Mouse (Mus musculus) limb, embryonic 11.5 days (tissue): ENCODE results near the gene Fbxw5. TPM values are rescaled to one million over a fixed set of nuclear protein-coding genes. Genes with fewer than 3 reads are reported as not detected.

Experiments
- ATAC-seq: fragments of 200-750 bp; cut with Nextera tagmentation; 2 replicates; pipeline ENCODE4 v1.8.0; 2017; ENCODE audit warnings: low read depth; ENCODE audit not compliant: insufficient number of reproducible peaks, low FRiP score, low TSS enrichment
- DNase-seq: peaks from one replicate; pipeline ENCODE4 v3.0.0-alpha.2; 2015; ENCODE audit warnings: low spot score
- H3K27ac ChIP-seq: fragments of 300-500 bp; sonication (generic); replicated peaks from 2 replicates; pipeline ENCODE4 v1.5.1; 2014; ENCODE audit warnings: low read depth, mild to moderate bottlenecking, low read length
- H3K27me3 ChIP-seq: fragments of 300-500 bp; sonication (generic); 2 replicates; pipeline ENCODE4 v1.6.1; 2014; ENCODE audit warnings: mild to moderate bottlenecking, low read length, mixed read lengths; ENCODE audit not compliant: control insufficient read depth, insufficient read depth
- H3K36me3 ChIP-seq: fragments of 300-500 bp; sonication (generic); 2 replicates; pipeline ENCODE4 v1.6.1; 2014; ENCODE audit warnings: mild to moderate bottlenecking, low read length, moderate library complexity, mixed read lengths; ENCODE audit not compliant: control insufficient read depth, insufficient read depth
- H3K4me1 ChIP-seq: fragments of 300-500 bp; sonication (generic); 2 replicates; pipeline ENCODE4 v1.6.1; 2014; ENCODE audit warnings: low read length, mixed read lengths; ENCODE audit not compliant: control insufficient read depth, insufficient read depth
- H3K4me2 ChIP-seq: fragments of 300-500 bp; sonication (generic); 2 replicates; pipeline ENCODE4 v1.6.1; 2014; ENCODE audit warnings: low read depth, mild to moderate bottlenecking, moderate library complexity; ENCODE audit not compliant: severe bottlenecking
- H3K4me3 ChIP-seq: fragments of 300-500 bp; sonication (generic); 2 replicates; pipeline ENCODE4 v1.5.1; 2014; ENCODE audit warnings: low read depth, low read length
- H3K9ac ChIP-seq: fragments of 300-500 bp; sonication (generic); 2 replicates; pipeline ENCODE4 v1.6.1; 2014; ENCODE audit warnings: mild to moderate bottlenecking, low read length
- H3K9me3 ChIP-seq: fragments of 300-500 bp; sonication (generic); 2 replicates; pipeline ENCODE4 v1.6.1; 2016; ENCODE audit warnings: low read length; ENCODE audit not compliant: control insufficient read depth
- WGBS: fragments of 180-500 bp; shearing (Covaris S2); extraction: QIAGEN DNeasy Blood & Tissue Kit; methylation state at CpG from one replicate; pipeline ENCODE4 v1.1.7; 2014; 5-methylcytosine and 5-hydroxymethylcytosine counted together
- polyA plus RNA-seq: library from polyadenylated mRNA; unstranded; fragments of >200 nt; fragmentation: Nextera tagmentation; extraction: Ambion mirVana; gene quantifications from 2 replicates; pipeline ENCODE4 v1.2.1, GENCODE M21; 2014

The Fbxw5 gene
- polyA plus RNA-seq, 1 experiment from 2014 or later = 68.0 TPM

DNA sequence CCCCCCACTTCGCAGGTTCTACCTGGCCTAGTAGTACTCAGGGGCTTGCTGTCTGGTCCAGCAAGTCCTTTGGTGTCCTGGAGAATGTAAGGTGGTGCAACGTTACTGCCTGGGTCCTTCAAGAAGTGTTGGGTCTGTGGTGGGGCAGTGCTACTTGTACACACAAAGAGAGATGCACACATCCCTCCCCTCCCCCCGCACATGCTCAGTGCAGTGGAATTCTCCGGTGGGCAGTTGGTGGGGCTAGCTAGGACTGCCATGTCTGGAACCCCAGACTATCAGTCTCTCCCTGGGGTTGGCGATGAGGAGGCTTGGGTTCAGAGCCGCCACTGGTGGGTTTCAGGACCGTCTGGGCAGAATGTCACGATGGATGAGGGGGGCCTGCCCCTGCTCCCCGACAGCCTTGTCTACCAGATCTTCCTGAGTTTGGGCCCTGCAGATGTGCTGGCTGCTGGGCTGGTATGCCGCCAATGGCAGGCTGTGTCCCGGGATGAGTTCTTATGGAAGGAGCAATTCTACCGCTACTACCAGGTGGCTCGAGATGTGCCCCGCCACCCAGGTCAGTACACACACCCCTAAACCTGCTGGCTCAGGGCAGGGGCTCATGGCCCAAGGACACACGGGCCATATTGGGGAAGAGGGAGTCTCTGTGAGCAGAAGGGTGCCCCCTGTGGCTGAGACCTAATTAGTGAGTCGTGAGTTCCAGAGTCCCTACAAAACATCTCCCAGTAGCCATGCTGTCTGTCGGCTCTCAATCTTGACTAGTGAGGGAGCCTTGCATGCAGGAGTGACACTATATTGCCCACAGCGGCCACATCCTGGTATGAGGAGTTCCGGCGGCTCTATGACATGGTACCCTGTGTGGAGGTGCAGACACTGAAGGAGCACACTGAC is 1.3 kb downstream of the Fbxw5 start, which contains the start of gene C8g:
C8g (minus strand) TSS at position 127 of the 894 bp plus-strand sequence.
- no peak within 1 kb of the TSS for H3K27ac ChIP-seq
- peak within 1 kb of the TSS; percentile 62 for H3K4me3 ChIP-seq
- ATAC-seq = no peak
- no peaks in the 10 kb centered on the region for H3K9me3 ChIP-seq
- peaks cover 9% of the 10 kb centered on the region; the same call in 1 of the 2 replicates for H3K36me3 ChIP-seq
- H3K27me3 ChIP-seq = no peaks in the 10 kb centered on the region
- peak within 1 kb of the TSS; percentile 76 for H3K9ac ChIP-seq
- H3K4me2 ChIP-seq = peak within 1 kb of the TSS; percentile 93
- peaks cover 7% of the 10 kb centered on the region for H3K4me1 ChIP-seq
- DNase-seq = no peak
- WGBS = 77% methylated on average over 20 of the region's 20 CpGs

DNA sequence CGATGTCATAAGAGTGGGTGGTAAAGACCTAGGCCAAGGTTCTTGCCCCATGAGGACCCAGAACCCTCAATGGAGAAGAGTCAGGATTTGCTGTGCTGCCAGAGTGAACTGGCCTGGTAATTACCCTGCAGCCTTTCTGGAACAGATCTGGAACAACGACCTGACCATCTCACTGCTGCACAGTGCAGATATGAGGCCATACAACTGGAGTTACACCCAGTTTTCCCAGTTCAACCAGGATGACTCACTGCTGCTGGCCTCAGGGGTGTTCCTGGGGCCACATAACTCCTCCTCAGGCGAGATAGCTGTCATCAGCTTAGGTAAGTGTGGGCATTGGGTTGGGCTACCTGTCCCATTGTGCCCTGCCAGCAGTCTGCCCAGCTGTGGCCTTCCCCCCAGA is 2.2 kb downstream of the Fbxw5 start:
- H3K9ac ChIP-seq = no peak overlapping the region
- H3K4me3 ChIP-seq = no peak overlapping the region
- H3K9me3 ChIP-seq = no peaks in the 10 kb centered on the region
- 85% methylated on average over 3 of the region's 3 CpGs for WGBS
- no peak overlapping the region for H3K4me2 ChIP-seq
- no peak for DNase-seq
- peaks cover 7% of the 10 kb centered on the region for H3K4me1 ChIP-seq
- ATAC-seq = no peak
- peaks cover 9% of the 10 kb centered on the region; the same call in 1 of the 2 replicates for H3K36me3 ChIP-seq
- no peaks in the 10 kb centered on the region for H3K27me3 ChIP-seq
- no peak overlapping the region for H3K27ac ChIP-seq

DNA sequence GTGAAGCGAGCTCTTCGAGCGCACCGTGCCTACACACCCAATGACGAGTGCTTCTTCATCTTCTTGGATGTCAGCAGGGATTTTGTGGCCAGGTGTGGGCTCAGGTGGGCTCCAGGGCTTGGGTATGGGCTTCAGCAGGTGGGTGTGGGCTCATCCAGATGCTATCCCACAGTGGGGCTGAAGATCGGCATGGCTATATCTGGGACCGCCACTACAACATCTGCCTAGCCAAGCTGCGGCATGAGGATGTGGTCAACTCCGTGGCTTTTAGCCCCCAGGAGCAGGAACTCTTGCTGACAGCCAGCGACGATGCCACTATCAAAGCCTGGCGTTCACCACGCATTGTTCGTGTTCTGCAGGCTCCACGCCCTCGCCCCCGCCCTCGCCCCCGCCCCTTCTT is 4.0 kb downstream of the Fbxw5 start:
- no peak for ATAC-seq
- 94% methylated on average over 19 of the region's 19 CpGs for WGBS

DNA sequence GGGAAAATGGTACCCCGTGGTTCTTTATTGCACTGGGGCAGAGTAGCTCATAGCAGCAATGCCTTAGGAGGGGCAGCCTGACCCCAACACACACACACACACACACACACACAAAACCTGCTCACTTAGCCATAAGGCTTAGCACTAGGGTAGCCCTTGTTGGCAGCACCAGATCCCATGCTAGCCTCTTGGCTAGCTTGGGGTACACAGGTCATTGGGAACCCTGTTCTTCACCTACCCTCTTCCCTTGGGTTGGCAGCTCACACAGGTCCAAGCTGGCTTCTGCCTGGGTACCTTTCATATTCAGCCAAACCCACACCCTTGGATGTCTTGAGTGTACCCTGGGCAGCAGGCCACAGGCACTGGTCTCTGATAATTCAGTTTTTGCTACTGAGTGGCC is 4.5 kb downstream of the Fbxw5 start:
- Histone ChIP-seq H3K27me3 (no peaks in the 10 kb centered on the region), H3K9me3 (no peaks in the 10 kb centered on the region), H3K27ac (no peak overlapping the region), H3K4me1 (peaks cover 7% of the 10 kb centered on the region), H3K9ac (no peak overlapping the region), H3K36me3 (peaks cover 9% of the 10 kb centered on the region; the same call in 1 of the 2 replicates), H3K4me3 (no peak overlapping the region), H3K4me2 (no peak overlapping the region)
- WGBS = 93% methylated on average over 1 of the region's 1 CpGs
- DNase-seq (no peak), ATAC-seq (no peak)

More for the DNA sequence above, 4.0 kb downstream of the Fbxw5 start:
- no peak overlapping the region for H3K4me3 ChIP-seq
- no peaks in the 10 kb centered on the region for H3K27me3 ChIP-seq
- DNase-seq = no peak
- H3K4me2 ChIP-seq = no peak overlapping the region
- H3K9me3 ChIP-seq = no peaks in the 10 kb centered on the region
- no peak overlapping the region for H3K27ac ChIP-seq
- H3K4me1 ChIP-seq = peaks cover 7% of the 10 kb centered on the region
- peaks cover 9% of the 10 kb centered on the region; the same call in 1 of the 2 replicates for H3K36me3 ChIP-seq
- no peak overlapping the region for H3K9ac ChIP-seq

DNA sequence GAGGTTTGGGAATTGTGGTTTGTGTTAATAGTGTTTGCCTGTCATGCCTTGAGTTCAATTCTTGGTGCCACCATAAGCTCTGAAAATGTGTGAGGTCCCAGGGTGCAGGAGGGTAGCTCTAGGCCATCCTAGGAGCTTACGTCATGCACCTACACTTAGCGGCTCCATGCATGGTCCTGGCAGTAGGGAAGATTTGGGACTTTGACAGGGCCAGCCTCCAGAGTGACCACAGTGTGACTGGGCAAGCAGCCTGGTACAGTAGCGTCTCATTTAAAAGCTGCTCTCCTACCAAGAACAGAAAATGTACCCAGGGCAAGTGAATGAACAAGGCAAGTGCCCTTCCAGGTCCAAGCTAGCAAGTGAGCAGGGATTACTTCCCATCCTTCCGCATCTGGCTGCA is 5.3 kb downstream of the Fbxw5 start:
- H3K4me1 ChIP-seq = peaks cover 7% of the 10 kb centered on the region
- no peak overlapping the region for H3K4me3 ChIP-seq
- peaks cover 9% of the 10 kb centered on the region; the same call in 1 of the 2 replicates for H3K36me3 ChIP-seq
- no peaks in the 10 kb centered on the region for H3K27me3 ChIP-seq
- WGBS = 94% methylated on average over 4 of the region's 4 CpGs
- H3K9ac ChIP-seq = no peak overlapping the region
- no peaks in the 10 kb centered on the region for H3K9me3 ChIP-seq
- no peak overlapping the region for H3K4me2 ChIP-seq
- no peak overlapping the region for H3K27ac ChIP-seq
- no peak for DNase-seq
- ATAC-seq = no peak

DNA sequence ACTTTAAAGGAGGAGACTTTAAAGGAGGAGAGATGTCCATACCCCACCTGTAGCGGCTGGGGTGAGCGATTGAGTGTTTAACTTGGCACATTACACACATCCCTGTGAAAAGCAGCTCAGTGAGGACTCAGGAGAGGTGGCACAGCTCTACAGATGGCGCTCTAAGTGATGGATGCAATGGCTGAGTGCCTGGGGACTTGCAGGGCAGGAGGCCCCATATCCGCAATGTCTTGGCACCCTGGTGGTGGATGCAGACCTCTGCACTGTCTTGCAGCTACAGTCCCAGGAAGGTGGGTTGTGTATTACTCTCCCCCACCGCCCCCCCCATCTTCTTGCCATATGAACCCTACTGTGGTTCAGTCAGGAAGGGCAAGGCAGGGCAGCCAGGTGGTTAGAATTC is 6.4 kb downstream of the Fbxw5 start:
- Histone ChIP-seq H3K4me1 (no peaks in the 10 kb centered on the region), H3K9ac (no peak overlapping the region), H3K27me3 (no peaks in the 10 kb centered on the region), H3K27ac (no peak overlapping the region), H3K9me3 (no peaks in the 10 kb centered on the region), H3K4me2 (no peak overlapping the region), H3K4me3 (no peak overlapping the region), H3K36me3 (peaks cover 9% of the 10 kb centered on the region; the same call in 1 of the 2 replicates)
- no peak for ATAC-seq
- 27% methylated on average over 5 of the region's 5 CpGs for WGBS
- DNase-seq = no peak

DNA sequence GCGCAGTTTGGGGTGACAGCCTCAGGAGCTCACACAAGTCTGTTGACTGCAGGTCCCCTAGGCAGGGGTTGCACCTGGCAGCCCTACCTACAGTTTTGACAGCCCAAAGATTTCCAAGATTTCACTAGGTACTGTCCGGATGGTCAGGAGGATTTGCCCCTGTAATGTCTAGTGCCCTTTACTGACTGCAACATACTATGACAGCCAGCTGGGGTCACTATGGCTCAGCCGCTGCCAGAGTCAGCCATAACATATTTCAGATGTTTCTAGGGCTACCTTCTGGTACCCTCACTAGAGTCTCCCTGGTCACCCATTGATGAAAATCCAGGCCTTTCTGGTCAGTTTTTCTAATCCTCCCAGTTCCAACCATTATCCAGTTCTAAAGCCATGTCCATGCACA is 9.4 kb downstream of the Fbxw5 start:
- Histone ChIP-seq H3K27me3 (no peaks in the 10 kb centered on the region), H3K9ac (no peak overlapping the region), H3K4me3 (no peak overlapping the region), H3K4me2 (no peak overlapping the region), H3K4me1 (no peaks in the 10 kb centered on the region), H3K27ac (no peak overlapping the region), H3K9me3 (no peaks in the 10 kb centered on the region), H3K36me3 (peaks cover 3% of the 10 kb centered on the region; the same call in 1 of the 2 replicates)
- ATAC-seq = no peak
- 65% methylated on average over 3 of the region's 3 CpGs for WGBS
- no peak for DNase-seq

DNA sequence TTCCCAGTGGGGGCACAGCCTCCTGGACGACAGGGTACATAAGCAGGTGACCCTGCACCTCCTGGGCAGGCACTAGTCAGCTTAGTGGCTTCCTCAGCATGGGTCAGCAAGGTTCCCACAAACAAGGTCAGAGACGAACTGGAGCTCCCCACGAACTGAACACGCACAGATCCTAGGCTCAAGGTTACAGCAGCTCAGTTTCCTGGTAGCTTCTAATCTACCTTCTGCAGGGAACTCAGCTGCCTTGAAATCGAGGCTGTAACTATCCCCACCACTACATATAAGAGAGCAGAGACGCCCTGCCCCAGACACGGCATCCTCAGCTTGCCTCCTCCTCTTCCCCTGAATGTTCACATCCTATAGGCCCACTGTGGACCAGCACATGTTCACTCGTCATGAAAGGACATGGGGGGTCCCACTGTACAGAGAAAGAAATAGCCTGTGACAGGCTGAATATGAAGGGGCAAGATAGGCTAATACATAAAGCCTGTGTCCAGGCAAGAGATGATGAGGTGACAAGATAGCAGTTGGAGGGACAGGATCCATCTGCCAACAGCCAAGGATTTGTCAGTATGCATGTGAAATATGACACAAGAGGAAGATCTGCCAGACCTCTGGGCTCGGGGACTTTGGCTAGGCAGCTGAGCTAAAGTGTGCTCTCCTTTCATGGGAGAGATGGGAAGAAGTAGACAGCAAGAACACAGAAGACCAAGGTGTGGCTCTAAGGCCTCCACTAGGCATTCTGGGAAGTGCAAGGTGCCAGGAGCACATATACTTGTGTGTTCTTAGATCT is 26.2 kb downstream of the Fbxw5 start:
- no peak overlapping the region for H3K4me2 ChIP-seq
- ATAC-seq (no peak), DNase-seq (no peak)
- WGBS = 89% methylated on average over 9 of the region's 9 CpGs
- no peaks in the 10 kb centered on the region for H3K9me3 ChIP-seq
- no peak overlapping the region for H3K9ac ChIP-seq
- peaks cover 52% of the 10 kb centered on the region for H3K36me3 ChIP-seq
- H3K4me1 ChIP-seq = no peaks in the 10 kb centered on the region
- no peaks in the 10 kb centered on the region for H3K27me3 ChIP-seq
- no peak overlapping the region for H3K4me3 ChIP-seq
- H3K27ac ChIP-seq = no peak overlapping the region
